Mouse (Mus musculus) erythroblast, adult 5-6 weeks (primary cell): ENCODE data around the gene Zcchc2. TPM values are rescaled to one million over a fixed set of nuclear protein-coding genes. Genes with fewer than 3 reads are reported as not detected.

Source experiments
- ATAC-seq: replicated peaks from 2 replicates; pipeline ENCODE4 v1.8.0; 2016; ENCODE audit warnings: moderate number of reproducible peaks, mild to moderate bottlenecking, moderate TSS enrichment, inconsistent platforms; ENCODE audit not compliant: poor library complexity, low FRiP score, severe bottlenecking
- total RNA-seq, 2 experiments: library from RNA; stranded (forward) in 1 of 2; stranded (reverse) in 1 of 2; fragments of 150-400 nt in 1 of 2; fragments of 200-764, 138-1000 nt in 1 of 2; gene quantifications; 2 replicates each; pipeline versions ENCODE4 v1.2.3 to v1.2.4; 2015 to 2017; ENCODE audit warnings: low replicate concordance in 2 of 2

The Zcchc2 gene
- total RNA-seq, 2 experiments from 2014 or later, result 3.2 to 4.2 TPM

GRCm38 (mm10) chr1:106030331-106030730, 40.1 kb downstream of the Zcchc2 start:
- no peak for ATAC-seq

GRCm38 (mm10) chr1:106030886-106031285, 40.7 kb downstream of the Zcchc2 start:
- ATAC-seq, result no peak

GRCm38 (mm10) chr1:106031908-106032307, 41.7 kb downstream of the Zcchc2 start:
- no peak for ATAC-seq

- ATAC-seq, result no peak
Measured at GRCm38 (mm10) chr1:106034776-106035175, 44.6 kb downstream of the Zcchc2 start.

GRCm38 (mm10) chr1:106036861-106037599, 46.8 kb downstream of the Zcchc2 start:
- 0 out of 2 replicates have a peak, but pooled peaks have one; percentile 49 for ATAC-seq

- no peak for ATAC-seq
Measured at GRCm38 (mm10) chr1:106039326-106039725, 49.1 kb downstream of the Zcchc2 start.

GRCm38 (mm10) chr1:106040271-106040670, 50.1 kb downstream of the Zcchc2 start:
- no peak for ATAC-seq

GRCm38 (mm10) chr1:106042221-106042620, 52.0 kb downstream of the Zcchc2 start:
- ATAC-seq, result no peak

GRCm38 (mm10) chr1:106043053-106043820, 53.0 kb downstream of the Zcchc2 start:
- no peak for ATAC-seq

- no peak for ATAC-seq
Measured at GRCm38 (mm10) chr1:106049036-106049435, 58.8 kb downstream of the Zcchc2 start.

- ATAC-seq, result no peak
Measured at GRCm38 (mm10) chr1:106054978-106055377, 64.8 kb downstream of the Zcchc2 start.

GRCm38 (mm10) chr1:106058355-106058754, 68.1 kb downstream of the Zcchc2 start:
- ATAC-seq, result no peak

GRCm38 (mm10) chr1:106059516-106060277, 69.5 kb downstream of the Zcchc2 start:
- no peak for ATAC-seq

GRCm38 (mm10) chr1:106061185-106061910, 71.1 kb downstream of the Zcchc2 start:
- ATAC-seq, result no peak

- ATAC-seq, result no peak
Measured at GRCm38 (mm10) chr1:106062891-106063590, 72.8 kb downstream of the Zcchc2 start.

GRCm38 (mm10) chr1:106063591-106064170, 73.5 kb downstream of the Zcchc2 start:
- ATAC-seq, result no peak

GRCm38 (mm10) chr1:106064291-106064690, 74.1 kb downstream of the Zcchc2 start:
- no peak for ATAC-seq

- no peak for ATAC-seq
Measured at GRCm38 (mm10) chr1:106064711-106065110, 74.5 kb downstream of the Zcchc2 start.

- no peak for ATAC-seq
Measured at GRCm38 (mm10) chr1:106065679-106066078, 75.5 kb downstream of the Zcchc2 start.
